Mouse (Mus musculus) spleen, adult 2 months (tissue): Measurements from ENCODE around the gene Gm9821.

Experiments used
- CTCF ChIP-seq: fragments of 200-500 bp; IDR thresholded peaks from 2 replicates; pipeline ENCODE4 v1.5.1; 2011; ENCODE audit warnings: mild to moderate bottlenecking, inconsistent platforms; ENCODE audit not compliant: insufficient read depth, insufficient read length, insufficient replicate concordance; ENCODE audit errors: extremely low read depth
- POLR2A ChIP-seq: fragments of 200-500 bp; IDR thresholded peaks from 2 replicates; pipeline ENCODE4 v1.6.1; 2011; ENCODE audit warnings: low read depth, low read length, inconsistent platforms

DNA sequence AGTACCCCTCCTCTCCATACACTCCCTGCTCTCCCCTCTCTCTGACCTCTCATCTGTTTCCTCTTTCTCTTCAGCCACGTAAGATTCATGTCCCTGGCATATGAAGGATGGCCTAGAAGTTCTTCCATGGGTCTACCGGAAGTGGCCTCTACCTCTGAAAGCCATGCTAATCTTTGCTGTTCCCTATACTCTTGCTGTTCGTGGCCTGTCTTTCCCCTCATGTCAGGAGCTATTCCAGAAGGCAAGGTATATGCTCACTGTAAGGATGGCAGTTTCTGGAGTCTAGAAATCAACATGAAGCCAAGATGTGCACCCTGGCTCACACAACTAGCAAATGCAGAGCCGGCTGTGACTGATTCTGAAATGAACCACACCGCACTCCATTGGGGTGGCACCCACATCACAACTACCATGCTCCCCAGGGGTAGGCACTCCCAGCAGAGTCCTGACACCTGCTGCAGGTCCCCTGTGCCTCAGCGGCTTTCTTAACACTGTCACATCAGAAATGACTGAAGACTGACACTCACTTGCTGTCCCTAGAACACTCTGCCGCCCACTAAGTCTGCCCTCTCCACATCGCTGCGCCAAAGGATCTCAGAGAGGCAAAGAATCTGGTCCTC is 39.5 kb downstream of the Gm9821 start:
- TF ChIP-seq CTCF (no peak), POLR2A (no peak)
